In genomic region chr15:97992712-97993286, GRCm38 (mm10) we compare ENCODE assay signal across 8 mouse cellular contexts. TPM values are rescaled to one million over a fixed set of nuclear protein-coding genes. Genes with fewer than 3 reads are reported as not detected.
A peak's percentile ranks its signal among the peaks of the same experiment; 100 is the strongest.
DNase-seq lines count a peak whose midpoint lies in the region; ATAC-seq lines count a peak whose summit lies in the region.

No protein-coding gene starts in this region.

- peak overlapping the region; percentile 68 for H3K4me2 ChIP-seq in heart, embryonic 13.5 days
- H3K4me2 ChIP-seq in kidney, embryonic 16.5 days (replicated peaks; ENCODE audit: low read depth, low read length): peak overlapping the region; percentile 43
- peak overlapping the region; percentile 51 for H3K4me2 ChIP-seq in limb, embryonic 15.5 days

- no peak overlapping the region for H3K27ac ChIP-seq in brown adipose tissue, adult 24 weeks (replicated peaks; ENCODE audit: low read depth, low read length)
- peak overlapping the region; percentile 83 for H3K27ac ChIP-seq in heart, embryonic 13.5 days (replicated peaks)
- H3K27ac ChIP-seq in kidney, embryonic 16.5 days (ENCODE audit: low read length): peak overlapping the region; percentile 86
- peak overlapping the region; percentile 90 for H3K27ac ChIP-seq in limb, embryonic 15.5 days

- H3K36me3 ChIP-seq in heart, embryonic 13.5 days: 0 out of 2 replicates have a peak, but pooled peaks cover under 1% of the 10 kb centered on the region
- H3K36me3 ChIP-seq in kidney, embryonic 16.5 days (ENCODE audit: insufficient read depth, low read length): no peaks in the 10 kb centered on the region
- H3K36me3 ChIP-seq in limb, embryonic 15.5 days: peaks cover 27% of the 10 kb centered on the region

- 8% methylated on average over 18 of the region's 18 CpGs for WGBS in heart, embryonic 13.5 days
- WGBS in kidney, embryonic 16.5 days: 4% methylated on average over 18 of the region's 18 CpGs
- WGBS in limb, embryonic 15.5 days: 5% methylated on average over 18 of the region's 18 CpGs

- H3K4me1 ChIP-seq in brown adipose tissue, adult 24 weeks (ENCODE audit: control insufficient read depth, insufficient read depth, insufficient read length, low read length): no peaks in the 10 kb centered on the region
- peaks cover 41% of the 10 kb centered on the region for H3K4me1 ChIP-seq in heart, embryonic 13.5 days
- H3K4me1 ChIP-seq in kidney, embryonic 16.5 days (ENCODE audit: insufficient read depth, low read length): peaks cover 45% of the 10 kb centered on the region
- H3K4me1 ChIP-seq in limb, embryonic 15.5 days: peaks cover 51% of the 10 kb centered on the region

- H3K9me3 ChIP-seq in heart, embryonic 13.5 days: no peaks in the 10 kb centered on the region
- no peaks in the 10 kb centered on the region for H3K9me3 ChIP-seq in kidney, embryonic 16.5 days (ENCODE audit: low read length)
- no peaks in the 10 kb centered on the region for H3K9me3 ChIP-seq in limb, embryonic 15.5 days

- H3K27me3 ChIP-seq in heart, embryonic 13.5 days (replicated peaks): peaks cover 8% of the 10 kb centered on the region; the same call in 1 of the 2 replicates
- 0 out of 2 replicates have a peak, but pooled peaks cover 4% of the 10 kb centered on the region for H3K27me3 ChIP-seq in kidney, embryonic 16.5 days (ENCODE audit: insufficient read depth, low read length)
- H3K27me3 ChIP-seq in limb, embryonic 15.5 days: no peaks in the 10 kb centered on the region

- DNase-seq in CD4-positive, CD25-positive, alpha-beta regulatory T cell, adult 2 months (ENCODE audit: low read depth, low spot score): peak; percentile 79
- peak; percentile 78 for DNase-seq in fibroblast of lung, adult 2 months (ENCODE audit: low read depth)
- peak; percentile 62 to 67 for DNase-seq in spleen, postnatal 36 days (ENCODE audit: low spot score in 2 of 2)

- H3K9ac ChIP-seq in heart, embryonic 13.5 days: peak overlapping the region; percentile 78
- peak overlapping the region; percentile 62 for H3K9ac ChIP-seq in kidney, embryonic 16.5 days (replicated peaks; ENCODE audit: low read length)
- H3K9ac ChIP-seq in limb, embryonic 15.5 days: peak overlapping the region; percentile 20; the same call in 1 of the 2 replicates

- peak; percentile 78; the same call in 1 of the 2 replicates for ATAC-seq in heart, embryonic 13.5 days (ENCODE audit: extremely low read depth, insufficient number of reproducible peaks, low FRiP score, low TSS enrichment)
- ATAC-seq in kidney, embryonic 16.5 days (ENCODE audit: low FRiP score, low TSS enrichment): peak; percentile 94
- ATAC-seq in limb, embryonic 15.5 days (ENCODE audit: insufficient number of reproducible peaks, low FRiP score, low TSS enrichment, low read depth): peak; percentile 86
- 0 out of 2 replicates have a peak, but pooled peaks have one; percentile 38 for ATAC-seq in monocyte, adult 5-6 weeks (replicated peaks; ENCODE audit: insufficient number of reproducible peaks, low FRiP score, low TSS enrichment, poor library complexity, severe bottlenecking)

- peak overlapping the region; percentile 34; the same call in 1 of the 2 replicates for H3K4me3 ChIP-seq in brown adipose tissue, adult 24 weeks (ENCODE audit: insufficient read depth, low read depth, low read length)
- peak overlapping the region; percentile 36 for H3K4me3 ChIP-seq in heart, embryonic 13.5 days
- H3K4me3 ChIP-seq in kidney, embryonic 16.5 days (ENCODE audit: low read length): peak overlapping the region; percentile 15
- H3K4me3 ChIP-seq in limb, embryonic 15.5 days: peak overlapping the region; percentile 32

RNA-seq across cellular contexts. Expression of gene Col2a1, which starts 11.7 kb away (rescaled TPM):
- polyA plus RNA-seq in brown adipose tissue, adult 24 weeks (2012; ENCODE audit: insufficient read depth, insufficient read length, missing spikeins): not detected in 2 replicates
- polyA plus RNA-seq in heart, embryonic 13.5 days (2015; fragmentation: Nextera tagmentation; extraction: Ambion mirVana): 26.1 and 27.8 TPM in 2 replicates
- polyA plus RNA-seq in kidney, embryonic 16.5 days (2015; fragmentation: Nextera tagmentation; extraction: Ambion mirVana): 19.0 and 19.5 TPM in 2 replicates
- polyA plus RNA-seq in limb, embryonic 15.5 days (2015; fragmentation: Nextera tagmentation; extraction: Ambion mirVana): 807 and 885 TPM in 2 replicates
- 1.1 TPM in 1 of 3 replicates, not detected in the others for total RNA-seq in monocyte, adult 5-6 weeks (2017)

RNA-seq across cellular contexts. Expression of gene Tmem106c, which starts 28.8 kb away (rescaled TPM):
- 19.7 and 33.2 TPM in 2 replicates for polyA plus RNA-seq in brown adipose tissue, adult 24 weeks (2012; ENCODE audit: insufficient read depth, insufficient read length, missing spikeins)
- 29.6 and 36.5 TPM in 2 replicates for polyA plus RNA-seq in heart, embryonic 13.5 days (2015; fragmentation: Nextera tagmentation; extraction: Ambion mirVana)
- 56.0 and 61.3 TPM in 2 replicates for polyA plus RNA-seq in kidney, embryonic 16.5 days (2015; fragmentation: Nextera tagmentation; extraction: Ambion mirVana)
- polyA plus RNA-seq in limb, embryonic 15.5 days (2015; fragmentation: Nextera tagmentation; extraction: Ambion mirVana): 48.8 and 51.3 TPM in 2 replicates
- 4.1 to 9.3 TPM (median 4.1 TPM) in 3 replicates for total RNA-seq in monocyte, adult 5-6 weeks (2017)

Comparison
In these comparisons a context has a peak if more than half of its experiments do, and no peak if none do; other contexts are left out.
1. ATAC-seq: peak in every context shown above with its lines; median percentile 94 in kidney, embryonic 16.5 days; 86 in limb, embryonic 15.5 days; 78 in heart, embryonic 13.5 days; 38 in monocyte, adult 5-6 weeks.
2. H3K9ac ChIP-seq: peak in every context shown above with its lines; median percentile 78 in heart, embryonic 13.5 days; 62 in kidney, embryonic 16.5 days; 20 in limb, embryonic 15.5 days.
3. RNA of gene Col2a1, which starts 11.7 kb away (polyA plus RNA-seq): 807 to 885 TPM in limb, embryonic 15.5 days; 26.1 to 27.8 TPM in heart, embryonic 13.5 days, 19.0 to 19.5 TPM in kidney, embryonic 16.5 days and not detected in brown adipose tissue, adult 24 weeks; every median in the first group is over 10 times any median in the second.
4. Peak in every context shown above with its lines, with median percentiles within 50 percentile points of each other: DNase-seq, H3K4me3 ChIP-seq and H3K4me2 ChIP-seq.